Mouse (Mus musculus) urinary bladder, postnatal 36 days (tissue): Measurements from ENCODE around the gene Spire2.

Source experiments
- DNase-seq, 2 experiments: peaks; one replicate each; pipeline ENCODE4 v3.0.0; 2022; ENCODE audit warnings: low spot score in 2 of 2, mixed read lengths in 1 of 2

Gene Spire2

GRCm38 (mm10) chr8:123416944-123417555 is 84.5 kb downstream of the Spire2 start:
- DNase-seq = no peak
